Mouse (Mus musculus) megakaryocyte, embryonic 14.5 days (primary cell): ENCODE measurements around the gene Fh1.

Experiments used
- FLI1 ChIP-seq: IDR thresholded peaks from 2 replicates; pipeline ENCODE4 v1.6.1; 2012; ENCODE audit warnings: low read length, inconsistent platforms, mixed read lengths
- GATA1 ChIP-seq: IDR thresholded peaks from 3 replicates; pipeline ENCODE4 v1.6.1; 2012; ENCODE audit warnings: mixed read lengths, low read length, inconsistent platforms, borderline replicate concordance

GRCm38 (mm10) chr1:175592832-175593231 lies 32.6 kb downstream of the Fh1 start:
- TF ChIP-seq GATA1 (no peak), FLI1 (no peak)
